Mouse (Mus musculus): ENCODE measurements around the gene Smco1.
A peak's percentile ranks its signal among the peaks of the same experiment; 100 is the strongest.
"Not testable (repeated sequence)": the region's sequence is repeated elsewhere in the genome, so short reads cannot be mapped to it uniquely, and the experiment has no call there.

The Smco1 gene

GRCm38 (mm10) chr16:32271291-32271690 lies at the start of gene Smco1:
TSS of gene Smco1 (plus strand) at chr16:32271468.
- Histone ChIP-seq H3K4me3 (replicated peaks; ENCODE audit: low read length) (no peak within 1 kb of the TSS), H3K36me3 (ENCODE audit: insufficient read depth, low read length) (no peaks in the 10 kb centered on the region), H3K9me3 (ENCODE audit: low read length) (no peaks in the 10 kb centered on the region), H3K27me3 (ENCODE audit: insufficient read depth, low read length) (no peaks in the 10 kb centered on the region), H3K4me1 (replicated peaks; ENCODE audit: low read depth, low read length) (peaks cover 26% of the 10 kb centered on the region)
- TF ChIP-seq POU5F1 (IDR thresholded peaks at IDR 0.05; ENCODE audit: borderline replicate concordance, low read length) (no peak), NANOG (IDR thresholded peaks at IDR 0.05; ENCODE audit: borderline replicate concordance, low read length) (no peak), CTCF (conservative IDR thresholded peaks at IDR 0.05; ENCODE audit: low read length) (no peak)

GRCm38 (mm10) chr16:32221803-32222202 lies 49.5 kb upstream of the Smco1 start:
- no peaks in the 10 kb centered on the region for H3K9me3 ChIP-seq (ENCODE audit: low read length)
- no peaks in the 10 kb centered on the region for H3K36me3 ChIP-seq (ENCODE audit: insufficient read depth, low read length)
- no peaks in the 10 kb centered on the region for H3K27me3 ChIP-seq (ENCODE audit: insufficient read depth, low read length)
- no peak overlapping the region for H3K4me3 ChIP-seq (replicated peaks; ENCODE audit: low read length)
- no peaks in the 10 kb centered on the region for H3K4me1 ChIP-seq (replicated peaks; ENCODE audit: low read depth, low read length)
- no peak for TF ChIP-seq NANOG (IDR thresholded peaks at IDR 0.05; ENCODE audit: borderline replicate concordance, low read length)
- TF ChIP-seq POU5F1 (IDR thresholded peaks at IDR 0.05; ENCODE audit: borderline replicate concordance, low read length) = no peak
- no peak for TF ChIP-seq CTCF (conservative IDR thresholded peaks at IDR 0.05; ENCODE audit: low read length)

GRCm38 (mm10) chr16:32222399-32222798 lies 48.9 kb upstream of the Smco1 start:
- Histone ChIP-seq H3K9me3 (ENCODE audit: low read length) (no peaks in the 10 kb centered on the region), H3K4me3 (replicated peaks; ENCODE audit: low read length) (no peak overlapping the region), H3K27me3 (ENCODE audit: insufficient read depth, low read length) (no peaks in the 10 kb centered on the region), H3K36me3 (ENCODE audit: insufficient read depth, low read length) (no peaks in the 10 kb centered on the region), H3K4me1 (replicated peaks; ENCODE audit: low read depth, low read length) (no peaks in the 10 kb centered on the region)
- TF ChIP-seq POU5F1 (IDR thresholded peaks at IDR 0.05; ENCODE audit: borderline replicate concordance, low read length) = no peak
- TF ChIP-seq CTCF (conservative IDR thresholded peaks at IDR 0.05; ENCODE audit: low read length) = no peak
- TF ChIP-seq NANOG (IDR thresholded peaks at IDR 0.05; ENCODE audit: borderline replicate concordance, low read length) = no peak

GRCm38 (mm10) chr16:32232050-32232449 lies 39.2 kb upstream of the Smco1 start:
- H3K4me1 ChIP-seq (replicated peaks; ENCODE audit: low read depth, low read length); H3K27me3 ChIP-seq (ENCODE audit: insufficient read depth, low read length); H3K4me3 ChIP-seq (replicated peaks; ENCODE audit: low read length); H3K9me3 ChIP-seq (ENCODE audit: low read length): not testable (repeated sequence)
- peaks cover 46% of the 10 kb centered on the region for H3K36me3 ChIP-seq (ENCODE audit: insufficient read depth, low read length)

GRCm38 (mm10) chr16:32237930-32238680 lies 33.2 kb upstream of the Smco1 start:
- H3K27me3 ChIP-seq (ENCODE audit: insufficient read depth, low read length) = no peaks in the 10 kb centered on the region
- peaks cover 56% of the 10 kb centered on the region for H3K36me3 ChIP-seq (ENCODE audit: insufficient read depth, low read length)
- H3K9me3 ChIP-seq (ENCODE audit: low read length) = no peaks in the 10 kb centered on the region
- no peak overlapping the region for H3K4me3 ChIP-seq (replicated peaks; ENCODE audit: low read length)
- TF ChIP-seq CTCF (conservative IDR thresholded peaks at IDR 0.05; ENCODE audit: low read length) (no peak), POU5F1 (IDR thresholded peaks at IDR 0.05; ENCODE audit: borderline replicate concordance, low read length) (no peak), NANOG (IDR thresholded peaks at IDR 0.05; ENCODE audit: borderline replicate concordance, low read length) (no peak)
- H3K4me1 ChIP-seq (replicated peaks; ENCODE audit: low read depth, low read length) = peaks cover 18% of the 10 kb centered on the region

- Histone ChIP-seq H3K4me3 (replicated peaks; ENCODE audit: low read length) (no peak overlapping the region), H3K27me3 (ENCODE audit: insufficient read depth, low read length) (no peaks in the 10 kb centered on the region), H3K4me1 (replicated peaks; ENCODE audit: low read depth, low read length) (peaks cover 28% of the 10 kb centered on the region), H3K9me3 (ENCODE audit: low read length) (no peaks in the 10 kb centered on the region), H3K36me3 (ENCODE audit: insufficient read depth, low read length) (peaks cover 46% of the 10 kb centered on the region)
- no peak for TF ChIP-seq NANOG (IDR thresholded peaks at IDR 0.05; ENCODE audit: borderline replicate concordance, low read length)
Observed at GRCm38 (mm10) chr16:32239428-32240312, 31.6 kb upstream of the Smco1 start.

GRCm38 (mm10) chr16:32243901-32244300 lies 27.4 kb upstream of the Smco1 start:
- TF ChIP-seq NANOG (IDR thresholded peaks at IDR 0.05; ENCODE audit: borderline replicate concordance, low read length) (no peak), POU5F1 (IDR thresholded peaks at IDR 0.05; ENCODE audit: borderline replicate concordance, low read length) (no peak), CTCF (conservative IDR thresholded peaks at IDR 0.05; ENCODE audit: low read length) (no peak)
- H3K4me3 ChIP-seq (replicated peaks; ENCODE audit: low read length) = no peak overlapping the region
- H3K36me3 ChIP-seq (ENCODE audit: insufficient read depth, low read length) = peaks cover 19% of the 10 kb centered on the region
- H3K9me3 ChIP-seq (ENCODE audit: low read length) = no peaks in the 10 kb centered on the region
- H3K27me3 ChIP-seq (ENCODE audit: insufficient read depth, low read length) = no peaks in the 10 kb centered on the region
- H3K4me1 ChIP-seq (replicated peaks; ENCODE audit: low read depth, low read length) = peaks cover 44% of the 10 kb centered on the region

- Histone ChIP-seq H3K4me1 (replicated peaks; ENCODE audit: low read depth, low read length) (peaks cover 38% of the 10 kb centered on the region), H3K36me3 (ENCODE audit: insufficient read depth, low read length) (peaks cover 23% of the 10 kb centered on the region), H3K9me3 (ENCODE audit: low read length) (no peaks in the 10 kb centered on the region), H3K4me3 (replicated peaks; ENCODE audit: low read length) (peak overlapping the region; percentile 88), H3K27me3 (ENCODE audit: insufficient read depth, low read length) (no peaks in the 10 kb centered on the region)
- TF ChIP-seq NANOG (IDR thresholded peaks at IDR 0.05; ENCODE audit: borderline replicate concordance, low read length) (no peak), CTCF (conservative IDR thresholded peaks at IDR 0.05; ENCODE audit: low read length) (no peak), POU5F1 (IDR thresholded peaks at IDR 0.05; ENCODE audit: borderline replicate concordance, low read length) (no peak)
Observed at GRCm38 (mm10) chr16:32246351-32246791, 24.9 kb upstream of the Smco1 start.
